Mouse (Mus musculus) midbrain, embryonic 11.5 days (tissue): ENCODE measurements at regions not wholly inside any gene's neighbourhood (a gene's known extent, or its start where the extent isn't known, plus 50 kb on each side); places are given as distances from the start of the nearest gene placed in this dataset.
A peak's percentile ranks its signal among the peaks of the same experiment; 100 is the strongest.

Experiments
- ATAC-seq: fragments of 200-750 bp; cut with Nextera tagmentation; 2 replicates; pipeline ENCODE4 v1.8.0; 2017; ENCODE audit warnings: moderate TSS enrichment, moderate library complexity; ENCODE audit not compliant: low FRiP score
- DNase-seq: peaks from one replicate; pipeline ENCODE4 v3.0.0; 2015; ENCODE audit warnings: low spot score; ENCODE audit errors: missing footprints
- H3K27ac ChIP-seq: fragments of 300-500 bp; sonication (generic); 2 replicates; pipeline ENCODE4 v1.5.1; 2014; ENCODE audit warnings: low read depth, low read length
- H3K27me3 ChIP-seq: fragments of 300-500 bp; sonication (generic); 2 replicates; pipeline ENCODE4 v1.6.1; 2014; ENCODE audit warnings: mild to moderate bottlenecking, low read length, moderate library complexity, mixed read lengths; ENCODE audit not compliant: control insufficient read depth, insufficient read depth
- H3K36me3 ChIP-seq: fragments of 300-500 bp; sonication (generic); 2 replicates; pipeline ENCODE4 v1.6.1; 2014; ENCODE audit warnings: mild to moderate bottlenecking, low read length, moderate library complexity, mixed read lengths; ENCODE audit not compliant: control insufficient read depth, insufficient read depth
- H3K4me1 ChIP-seq: fragments of 300-500 bp; sonication (generic); 2 replicates; pipeline ENCODE4 v1.6.1; 2014; ENCODE audit warnings: low read length; ENCODE audit not compliant: control insufficient read depth, insufficient read depth
- H3K4me2 ChIP-seq: fragments of 300-500 bp; sonication (generic); 2 replicates; pipeline ENCODE4 v1.6.1; 2014; ENCODE audit warnings: mild to moderate bottlenecking, moderate library complexity
- H3K4me3 ChIP-seq: fragments of 300-500 bp; sonication (generic); 2 replicates; pipeline ENCODE4 v1.5.1; 2014; ENCODE audit warnings: low read depth, low read length
- H3K9ac ChIP-seq: fragments of 300-500 bp; sonication (generic); 2 replicates; pipeline ENCODE4 v1.6.1; 2014; ENCODE audit warnings: low read length
- H3K9me3 ChIP-seq: fragments of 300-500 bp; sonication (generic); 2 replicates; pipeline ENCODE4 v1.6.1; 2016; ENCODE audit warnings: low read length; ENCODE audit not compliant: control insufficient read depth
- WGBS: fragments of 180-500 bp; shearing (Covaris S2); extraction: QIAGEN DNeasy Blood & Tissue Kit; methylation state at CpG from one replicate; pipeline ENCODE4 v1.1.7; 2014; 5-methylcytosine and 5-hydroxymethylcytosine counted together

DNA sequence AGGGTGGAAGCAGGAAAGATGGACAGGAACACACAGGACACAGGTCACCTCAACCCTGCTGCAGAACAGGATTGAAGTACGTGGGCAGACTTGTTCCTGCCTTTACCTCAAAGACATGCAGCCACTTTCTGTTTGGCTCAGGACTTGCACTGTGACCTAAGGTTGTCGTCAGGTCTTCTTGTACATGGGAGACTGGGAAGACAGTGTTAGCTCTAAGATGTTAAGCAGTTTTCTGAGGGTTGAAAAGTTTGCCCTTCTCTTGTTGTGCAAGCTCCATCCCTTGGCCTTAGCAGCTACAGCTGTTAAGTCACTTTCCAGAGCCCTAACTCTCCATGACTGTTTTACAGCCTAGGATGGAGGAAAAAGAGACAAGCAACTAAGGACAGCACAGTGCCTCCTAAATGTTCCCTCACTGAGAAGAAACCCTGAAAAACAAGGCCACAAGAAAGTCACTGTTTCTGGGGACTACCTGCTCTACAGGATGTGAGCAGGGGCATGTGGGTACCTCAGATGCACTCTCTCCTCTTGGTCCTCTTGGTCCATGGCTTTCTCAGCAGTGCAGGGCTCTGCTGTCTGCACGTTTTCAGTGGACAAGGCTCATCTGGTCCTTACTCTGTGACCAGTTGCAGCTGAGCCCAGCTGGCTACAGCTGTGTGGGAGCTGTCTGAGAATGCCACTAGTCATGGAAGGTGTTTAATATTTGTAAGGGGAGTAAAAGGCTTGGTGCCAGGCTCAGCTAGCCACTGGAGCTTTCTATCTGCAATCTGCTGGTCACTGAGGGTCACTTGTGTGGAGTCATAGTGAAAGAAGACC is 122.1 kb upstream of the Gm5148 start:
- H3K4me1 ChIP-seq: no peaks in the 10 kb centered on the region
- no peaks in the 10 kb centered on the region for H3K9me3 ChIP-seq
- H3K4me3 ChIP-seq: no peak overlapping the region
- 73% methylated on average over 3 of the region's 3 CpGs for WGBS
- DNase-seq (peak; percentile 72), ATAC-seq (no peak)
- H3K9ac ChIP-seq: no peak overlapping the region
- no peak overlapping the region for H3K4me2 ChIP-seq
- no peaks in the 10 kb centered on the region for H3K36me3 ChIP-seq
- no peaks in the 10 kb centered on the region for H3K27me3 ChIP-seq
- H3K27ac ChIP-seq: no peak overlapping the region

GRCm38 (mm10) chr3:37845313-37846023 is 121.2 kb upstream of the Gm5148 start:
- no peak overlapping the region for H3K4me2 ChIP-seq
- no peaks in the 10 kb centered on the region for H3K36me3 ChIP-seq
- H3K4me1 ChIP-seq: no peaks in the 10 kb centered on the region
- 82% methylated on average over 11 of the region's 11 CpGs for WGBS
- H3K9ac ChIP-seq: no peak overlapping the region
- no peak overlapping the region for H3K27ac ChIP-seq
- no peak overlapping the region for H3K4me3 ChIP-seq
- no peaks in the 10 kb centered on the region for H3K27me3 ChIP-seq
- peak; percentile 75 for DNase-seq
- no peaks in the 10 kb centered on the region for H3K9me3 ChIP-seq
- ATAC-seq: no peak

DNA sequence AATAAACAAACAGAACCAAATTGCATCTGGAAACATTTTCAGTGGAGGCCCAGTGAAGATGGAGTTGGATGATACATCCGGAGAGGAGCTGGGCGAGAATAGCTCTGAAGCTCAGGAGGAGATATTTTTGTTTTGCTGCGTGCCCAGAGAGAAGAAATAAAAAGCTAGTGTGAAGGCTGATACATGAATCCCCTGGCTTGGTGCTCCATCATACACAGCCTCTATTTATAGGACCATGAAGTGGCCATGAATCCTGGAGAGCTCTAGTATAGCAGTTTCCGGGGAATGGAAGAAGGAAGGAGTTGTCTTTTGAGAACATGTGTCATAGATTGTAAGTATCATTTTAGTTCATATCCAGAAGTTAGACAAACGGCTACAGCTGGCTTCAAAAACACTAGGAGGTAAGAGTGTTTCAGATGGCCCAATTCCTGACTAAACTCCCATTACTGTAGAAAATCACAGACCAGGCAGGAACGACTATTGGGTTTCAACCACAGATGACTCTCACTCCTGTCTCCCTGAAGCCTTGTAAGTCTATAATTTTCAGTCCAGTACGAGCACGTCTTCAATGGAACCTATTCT is 120.5 kb upstream of the Gm5148 start:
- DNase-seq: peak; percentile 65
- no peak for ATAC-seq
- no peaks in the 10 kb centered on the region for H3K4me1 ChIP-seq

DNA sequence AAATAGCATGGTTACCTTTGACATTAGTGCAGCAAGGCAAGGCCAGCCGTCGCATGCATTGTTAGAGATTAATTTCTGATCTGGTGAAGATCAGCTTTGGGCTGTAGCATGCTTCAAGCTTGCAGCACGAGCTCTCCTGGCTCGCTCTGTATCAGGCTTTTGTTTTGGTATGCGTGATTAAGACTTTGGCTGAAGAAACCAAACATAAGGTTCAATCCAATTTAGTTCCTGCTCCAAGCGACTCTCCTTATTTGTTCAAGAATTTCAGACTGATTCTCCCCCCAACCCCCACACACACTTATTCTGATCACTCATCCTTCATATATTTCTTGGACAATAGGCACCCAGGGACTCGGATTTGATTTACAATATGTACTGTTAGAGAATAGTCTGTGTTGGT is 118.0 kb upstream of the Gm5148 start:
- Histone ChIP-seq H3K36me3 (no peaks in the 10 kb centered on the region), H3K27me3 (no peaks in the 10 kb centered on the region), H3K9me3 (no peaks in the 10 kb centered on the region), H3K4me2 (no peak overlapping the region), H3K27ac (no peak overlapping the region), H3K4me3 (no peak overlapping the region), H3K9ac (no peak overlapping the region), H3K4me1 (no peaks in the 10 kb centered on the region)
- ATAC-seq: no peak
- WGBS: 71% methylated on average over 7 of the region's 7 CpGs
- DNase-seq: no peak

More for the DNA sequence above, 120.5 kb upstream of the Gm5148 start:
- H3K9me3 ChIP-seq: no peaks in the 10 kb centered on the region
- no peak overlapping the region for H3K27ac ChIP-seq
- 88% methylated on average over 8 of the region's 8 CpGs for WGBS
- no peak overlapping the region for H3K4me3 ChIP-seq
- no peak overlapping the region for H3K9ac ChIP-seq
- no peak overlapping the region for H3K4me2 ChIP-seq
- H3K36me3 ChIP-seq: no peaks in the 10 kb centered on the region
- no peaks in the 10 kb centered on the region for H3K27me3 ChIP-seq

GRCm38 (mm10) chr3:37838896-37839295 is 114.6 kb upstream of the Gm5148 start:
- 89% methylated on average over 11 of the region's 11 CpGs for WGBS
- Histone ChIP-seq H3K4me2 (no peak overlapping the region), H3K36me3 (no peaks in the 10 kb centered on the region), H3K9me3 (no peaks in the 10 kb centered on the region), H3K27ac (no peak overlapping the region), H3K27me3 (no peaks in the 10 kb centered on the region), H3K9ac (no peak overlapping the region), H3K4me3 (no peak overlapping the region), H3K4me1 (no peaks in the 10 kb centered on the region)
- DNase-seq: peak; percentile 21
- no peak for ATAC-seq

DNA sequence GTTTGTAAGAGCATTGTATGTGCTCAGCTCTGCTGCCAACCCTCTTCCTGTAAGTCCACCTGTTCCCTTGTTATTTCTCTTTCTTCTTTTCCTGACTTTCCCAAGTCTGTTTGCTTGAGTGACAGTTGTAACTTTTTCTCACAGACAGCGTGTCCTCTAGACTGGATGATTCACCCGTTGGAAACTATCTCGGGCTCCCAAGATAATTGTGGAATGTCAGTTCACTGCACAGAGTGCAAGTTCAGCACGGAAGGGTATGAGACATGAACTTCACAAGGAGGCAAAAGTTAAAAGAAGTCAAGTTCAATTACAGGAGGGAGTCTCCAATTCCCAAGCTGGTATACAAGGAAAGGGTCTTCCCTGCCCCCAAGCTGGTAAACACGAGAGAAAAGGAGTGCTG is 112.5 kb upstream of the Gm5148 start:
- 81% methylated on average over 5 of the region's 5 CpGs for WGBS

GRCm38 (mm10) chr3:37835687-37836086 is 111.4 kb upstream of the Gm5148 start:
- Histone ChIP-seq H3K27me3 (no peaks in the 10 kb centered on the region), H3K27ac (no peak overlapping the region), H3K36me3 (no peaks in the 10 kb centered on the region), H3K9ac (no peak overlapping the region), H3K4me3 (no peak overlapping the region), H3K4me2 (no peak overlapping the region), H3K4me1 (no peaks in the 10 kb centered on the region), H3K9me3 (no peaks in the 10 kb centered on the region)
- ATAC-seq: no peak
- 96% methylated on average over 2 of the region's 2 CpGs for WGBS
- no peak for DNase-seq

More for the DNA sequence above, 112.5 kb upstream of the Gm5148 start:
- H3K4me2 ChIP-seq: no peak overlapping the region
- no peak overlapping the region for H3K4me3 ChIP-seq
- H3K4me1 ChIP-seq: no peaks in the 10 kb centered on the region
- H3K27me3 ChIP-seq: no peaks in the 10 kb centered on the region
- H3K27ac ChIP-seq: no peak overlapping the region
- H3K9ac ChIP-seq: no peak overlapping the region
- no peaks in the 10 kb centered on the region for H3K9me3 ChIP-seq
- no peak for ATAC-seq
- peak; percentile 78 for DNase-seq
- no peaks in the 10 kb centered on the region for H3K36me3 ChIP-seq

- Histone ChIP-seq H3K27me3 (no peaks in the 10 kb centered on the region), H3K9ac (no peak overlapping the region), H3K9me3 (no peaks in the 10 kb centered on the region), H3K27ac (no peak overlapping the region), H3K4me1 (no peaks in the 10 kb centered on the region), H3K4me3 (no peak overlapping the region), H3K4me2 (no peak overlapping the region), H3K36me3 (no peaks in the 10 kb centered on the region)
- WGBS: 92% methylated on average over 5 of the region's 5 CpGs
- DNase-seq: peak; percentile 70
- ATAC-seq: no peak
Observed at GRCm38 (mm10) chr3:37835135-37835534, 110.8 kb upstream of the Gm5148 start.

- no peak overlapping the region for H3K4me3 ChIP-seq
- H3K27me3 ChIP-seq: no peaks in the 10 kb centered on the region
- H3K9me3 ChIP-seq: no peaks in the 10 kb centered on the region
- peak; percentile 61 for DNase-seq
- 84% methylated on average over 3 of the region's 3 CpGs for WGBS
- H3K9ac ChIP-seq: no peak overlapping the region
- no peak overlapping the region for H3K4me2 ChIP-seq
- no peaks in the 10 kb centered on the region for H3K36me3 ChIP-seq
- no peak for ATAC-seq
- H3K4me1 ChIP-seq: no peaks in the 10 kb centered on the region
- no peak overlapping the region for H3K27ac ChIP-seq
Observed at GRCm38 (mm10) chr3:37834626-37835025, 110.3 kb upstream of the Gm5148 start.
